Mouse (Mus musculus) thymus, adult 18-20 months (tissue): ENCODE data around the gene Chrdl1.

Source experiments
- DNase-seq, 2 experiments: peaks; one replicate each; pipeline ENCODE4 v3.0.0; 2022; ENCODE audit warnings: mixed read lengths in 2 of 2

Gene Chrdl1

GRCm38 (mm10) chrX:143393791-143394369 is at the start of gene Chrdl1:
Gene Chrdl1 (minus strand): TSS chrX:143394262.
- DNase-seq: no peak

- no peak for DNase-seq
Measured at GRCm38 (mm10) chrX:143442638-143443037, 48.6 kb upstream of the Chrdl1 start.

DNA sequence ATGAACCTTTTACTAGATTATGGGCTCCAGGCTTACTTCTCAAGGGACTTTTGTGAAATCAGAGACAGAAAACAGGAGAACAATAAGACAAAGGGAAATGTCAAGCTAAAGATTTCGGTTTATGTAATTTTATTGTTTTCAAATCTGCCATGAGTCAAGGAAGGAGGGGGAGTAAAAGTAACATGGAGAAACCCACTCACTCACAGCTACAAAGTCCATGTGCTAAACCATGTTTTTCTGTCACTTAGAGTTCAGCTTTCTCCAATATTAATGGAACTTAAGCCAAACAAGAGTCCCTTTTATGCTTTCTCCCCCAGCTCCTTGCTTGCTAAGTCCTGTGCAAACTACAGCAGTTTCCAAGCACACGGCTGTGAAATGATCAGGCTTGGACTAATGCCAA is 10.5 kb upstream of the Chrdl1 start:
- no peak for DNase-seq

GRCm38 (mm10) chrX:143366256-143366959 is 27.7 kb downstream of the Chrdl1 start:
- DNase-seq: no peak

GRCm38 (mm10) chrX:143347227-143347626 is 46.8 kb downstream of the Chrdl1 start:
- DNase-seq: no peak

DNA sequence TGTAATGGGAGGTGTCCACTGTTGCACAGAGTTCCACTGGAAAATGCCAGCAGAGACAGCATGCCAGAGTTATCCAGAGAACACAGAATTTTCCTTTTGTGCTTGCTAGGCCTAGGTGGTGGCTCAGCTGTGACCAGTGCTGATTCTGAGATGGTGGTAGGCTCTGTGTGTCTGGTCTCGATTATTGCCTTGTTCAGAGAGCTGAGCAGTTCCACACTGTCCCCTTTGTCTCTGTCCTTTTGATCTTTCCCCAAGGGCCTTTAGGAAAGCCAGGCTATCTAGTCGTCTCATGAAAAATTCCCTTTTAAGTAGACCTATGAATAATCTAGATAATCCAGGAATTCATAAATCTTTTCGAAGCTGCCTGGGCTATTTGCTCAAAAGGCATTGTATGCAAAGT is 47.3 kb downstream of the Chrdl1 start:
- no peak for DNase-seq

- no peak for DNase-seq
Measured at GRCm38 (mm10) chrX:143344509-143345495, 49.3 kb downstream of the Chrdl1 start.

DNA sequence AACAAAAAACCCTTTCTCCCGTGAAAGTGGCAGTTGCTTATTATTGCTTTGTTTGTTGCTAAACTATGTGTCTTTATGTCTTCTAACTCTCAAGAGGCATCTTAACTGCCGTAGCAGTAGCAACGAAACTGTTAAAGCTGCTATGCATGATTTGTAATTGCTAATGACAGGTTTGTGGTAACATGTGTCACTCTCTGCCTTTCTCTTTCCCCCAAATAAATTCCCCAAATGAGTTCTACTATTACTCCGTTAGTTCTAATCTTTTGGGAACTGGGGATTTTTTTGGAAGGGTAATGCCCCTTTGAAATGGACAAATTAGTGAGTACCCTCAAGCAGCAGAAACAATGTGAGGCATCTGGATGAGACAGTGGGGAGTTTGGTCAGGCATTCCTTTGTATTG is 55.9 kb downstream of the Chrdl1 start:
- no peak for DNase-seq

DNA sequence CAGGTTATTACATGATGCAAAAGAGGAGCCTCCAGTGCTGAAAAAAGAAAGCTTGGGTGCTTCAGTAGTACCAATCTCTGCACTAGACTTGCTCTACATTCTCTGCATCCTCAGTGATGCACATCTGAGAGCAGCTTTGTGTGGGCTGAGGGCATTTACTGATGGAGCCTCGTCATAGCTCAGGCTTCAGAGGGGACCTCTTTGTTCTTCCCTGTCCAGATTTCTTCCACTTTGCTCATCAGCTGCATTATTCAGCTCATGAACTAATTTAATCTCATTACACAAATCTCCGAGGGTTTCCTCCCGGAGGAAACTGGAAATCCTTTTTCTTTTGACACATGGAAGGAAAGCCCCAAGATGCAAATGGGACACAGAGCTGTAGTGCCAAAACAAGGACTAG is 56.5 kb downstream of the Chrdl1 start:
- no peak for DNase-seq

GRCm38 (mm10) chrX:143336661-143337060 is 57.4 kb downstream of the Chrdl1 start:
- no peak for DNase-seq

DNA sequence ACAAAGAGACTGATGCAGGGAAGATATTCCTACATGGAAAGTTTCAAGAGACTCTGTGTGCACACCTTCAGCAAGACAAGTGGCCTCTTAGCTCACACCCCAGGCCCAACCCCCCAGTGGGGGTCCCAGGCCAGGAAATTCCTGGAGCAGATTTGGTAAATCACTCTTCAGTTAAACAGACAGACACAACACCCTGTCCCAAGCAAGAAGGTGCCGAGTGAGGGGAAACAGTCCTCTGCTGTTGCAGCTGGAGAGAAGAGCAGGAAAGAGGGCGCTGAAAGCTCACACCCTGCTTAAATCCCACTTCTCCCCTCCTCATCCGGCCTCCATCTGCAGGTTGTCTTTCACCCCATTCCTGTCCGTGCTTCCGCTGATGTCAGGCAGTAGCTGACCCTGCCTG is 58.2 kb downstream of the Chrdl1 start:
- DNase-seq: no peak

DNA sequence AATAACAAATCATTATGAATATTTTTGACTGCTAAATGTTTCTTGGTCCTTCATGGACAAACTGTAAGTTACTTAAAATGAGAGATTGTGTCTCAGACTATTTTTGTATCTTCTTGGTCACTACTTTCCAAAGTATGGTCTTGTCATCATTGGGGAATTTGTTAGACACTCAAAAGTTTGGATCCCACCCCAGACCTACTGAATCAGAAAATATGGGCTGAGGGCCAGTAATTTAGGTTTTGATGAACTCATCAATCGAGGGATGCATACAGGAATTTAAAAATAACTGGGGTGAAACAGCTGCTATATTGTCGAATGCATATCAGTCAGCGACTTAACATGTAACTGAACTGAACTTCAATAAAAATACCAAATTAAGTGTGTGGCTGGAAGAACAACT is 80.9 kb downstream of the Chrdl1 start:
- no peak for DNase-seq

GRCm38 (mm10) chrX:143294726-143295125 is 99.3 kb downstream of the Chrdl1 start:
- DNase-seq: no peak

- no peak for DNase-seq
Measured at GRCm38 (mm10) chrX:143275202-143275601, 118.9 kb downstream of the Chrdl1 start.

GRCm38 (mm10) chrX:143250709-143251108 is 143.4 kb downstream of the Chrdl1 start:
- DNase-seq: no peak
